Mouse (Mus musculus) MEL (cell line): ENCODE results near the gene Smbd1. TPM values are rescaled to one million over a fixed set of nuclear protein-coding genes. Genes with fewer than 3 reads are reported as not detected.

Experiments used
- DNase-seq: peaks from one replicate; pipeline ENCODE4 v3.0.0; 2011; ENCODE audit warnings: low read depth, low spot score
- H3K27ac ChIP-seq: 2 replicates; pipeline ENCODE4 v1.5.1; 2012; ENCODE audit warnings: low read depth, mild to moderate bottlenecking, control low read depth, low read length, moderate library complexity; ENCODE audit not compliant: control insufficient read depth
- H3K27me3 ChIP-seq, 2 experiments: fragments of 150-350 bp in 1 of 2; sonication (generic) in 1 of 2; 2 replicates each; pipeline ENCODE4 v1.6.1; 2012; ENCODE audit warnings: low read length in 2 of 2, mild to moderate bottlenecking in 2 of 2, improper control_type of control experiment in 1 of 2, moderate library complexity in 1 of 2; ENCODE audit not compliant: insufficient read depth in 2 of 2, control insufficient read depth in 1 of 2
- H3K36me3 ChIP-seq, 2 experiments: 2 replicates each; pipeline ENCODE4 v1.6.1; 2012 to 2014; ENCODE audit warnings: low read length in 2 of 2, improper control_type of control experiment in 1 of 2, inconsistent platforms in 1 of 2, mild to moderate bottlenecking in 1 of 2; ENCODE audit not compliant: insufficient read depth in 2 of 2, control insufficient read depth in 1 of 2
- H3K4me1 ChIP-seq, 2 experiments: fragments of 150-350 bp in 1 of 2; sonication (generic) in 1 of 2; 2 replicates each; pipeline ENCODE4 v1.6.1; 2012; ENCODE audit warnings: low read length in 2 of 2, improper control_type of control experiment in 1 of 2, mild to moderate bottlenecking in 1 of 2; ENCODE audit not compliant: insufficient read depth in 2 of 2, control insufficient read depth in 1 of 2
- H3K4me3 ChIP-seq, 2 experiments: fragments of 150-350 bp in 1 of 2; sonication (generic) in 1 of 2; 2 replicates each; pipeline ENCODE4 v1.5.1; 2012; ENCODE audit warnings: low read depth in 2 of 2, low read length in 2 of 2, mild to moderate bottlenecking in 2 of 2, moderate library complexity in 2 of 2, control low read depth in 1 of 2, improper control_type of control experiment in 1 of 2; ENCODE audit not compliant: control insufficient read depth in 1 of 2, insufficient read depth in 1 of 2
- H3K79me2 ChIP-seq: 2 replicates; pipeline ENCODE4 v1.6.1; 2012; ENCODE audit warnings: mild to moderate bottlenecking, low read length, moderate library complexity; ENCODE audit not compliant: control insufficient read depth, poor library complexity, insufficient read depth
- H3K9ac ChIP-seq: 2 replicates; pipeline ENCODE4 v1.6.1; 2012; ENCODE audit warnings: low read depth, mild to moderate bottlenecking, control low read depth, low read length, moderate library complexity; ENCODE audit not compliant: control insufficient read depth, poor library complexity, severe bottlenecking
- H3K9me3 ChIP-seq: fragments of 150-350 bp; sonication (generic); replicated peaks from 2 replicates; pipeline ENCODE4 v1.6.1; 2012; ENCODE audit warnings: mild to moderate bottlenecking, low read length, improper control_type of control experiment, moderate library complexity; ENCODE audit not compliant: insufficient read depth
- BHLHE40 ChIP-seq: IDR thresholded peaks from 2 replicates; pipeline ENCODE4 v1.6.1; 2012; ENCODE audit warnings: low read depth, mild to moderate bottlenecking, inconsistent platforms, low read length, improper control_type of control experiment, borderline replicate concordance
- CTCF ChIP-seq, 3 experiments: IDR thresholded peaks in 2 of 3; conservative IDR thresholded peaks in 1 of 3; 2 replicates each; pipeline ENCODE4 v1.5.1; 2011 to 2012; ENCODE audit warnings: low read length in 3 of 3, low read depth in 2 of 3, mild to moderate bottlenecking in 2 of 3, improper control_type of control experiment in 1 of 3, inconsistent platforms in 1 of 3, mixed read lengths in 1 of 3, moderate library complexity in 1 of 3; ENCODE audit not compliant: control insufficient read depth in 1 of 3, insufficient read depth in 1 of 3, poor library complexity in 1 of 3, severe bottlenecking in 1 of 3
- ELF1 ChIP-seq: IDR thresholded peaks from 2 replicates; pipeline ENCODE4 v1.6.1; 2014; ENCODE audit warnings: low read depth, mild to moderate bottlenecking, inconsistent platforms, low read length, improper control_type of control experiment, moderate library complexity
- EP300 ChIP-seq, 2 experiments: IDR thresholded peaks; 2 replicates each; pipeline ENCODE4 v1.6.1; 2011; ENCODE audit warnings: improper control_type of control experiment in 2 of 2, low read length in 2 of 2, low read depth in 1 of 2, mild to moderate bottlenecking in 1 of 2
- ETS1 ChIP-seq: IDR thresholded peaks from 2 replicates; pipeline ENCODE4 v1.6.1; 2012; ENCODE audit warnings: low read depth, mild to moderate bottlenecking, inconsistent platforms, low read length, improper control_type of control experiment, moderate library complexity
- GATA1 ChIP-seq: IDR thresholded peaks from 2 replicates; pipeline ENCODE4 v1.6.1; 2011; ENCODE audit warnings: low read depth, low read length, improper control_type of control experiment
- HCFC1 ChIP-seq: IDR thresholded peaks from 2 replicates; pipeline ENCODE4 v1.6.1; 2012; ENCODE audit warnings: low read depth, mild to moderate bottlenecking, inconsistent platforms, low read length, improper control_type of control experiment, moderate library complexity
- JUND ChIP-seq: IDR thresholded peaks from 2 replicates; pipeline ENCODE4 v1.6.1; 2011; ENCODE audit warnings: low read depth, mild to moderate bottlenecking, improper control_type of control experiment, low read length
- MAX ChIP-seq: IDR thresholded peaks from 2 replicates; pipeline ENCODE4 v1.6.1; 2011; ENCODE audit warnings: low read length, improper control_type of control experiment
- MAZ ChIP-seq: IDR thresholded peaks from 2 replicates; pipeline ENCODE4 v1.6.1; 2012; ENCODE audit warnings: low read depth, mild to moderate bottlenecking, inconsistent platforms, low read length, improper control_type of control experiment
- MEF2A ChIP-seq: IDR thresholded peaks from 2 replicates; pipeline ENCODE4 v1.6.1; 2014; ENCODE audit warnings: low read depth, mild to moderate bottlenecking, inconsistent platforms, low read length, improper control_type of control experiment; ENCODE audit not compliant: poor library complexity, insufficient replicate concordance, severe bottlenecking; ENCODE audit errors: extremely low read depth
- MXI1 ChIP-seq: IDR thresholded peaks from 2 replicates; pipeline ENCODE4 v1.6.1; 2011; ENCODE audit warnings: mild to moderate bottlenecking, low read depth, low read length, improper control_type of control experiment
- MYC ChIP-seq: IDR thresholded peaks from 2 replicates; pipeline ENCODE4 v1.6.1; 2011; ENCODE audit warnings: low read depth, mild to moderate bottlenecking, low read length, improper control_type of control experiment, moderate library complexity
- POLR2AphosphoS5 ChIP-seq: IDR thresholded peaks from 2 replicates; pipeline ENCODE4 v1.6.1; 2012; ENCODE audit warnings: low read depth, borderline replicate concordance, mild to moderate bottlenecking, inconsistent platforms, low read length, moderate library complexity, mixed read lengths
- RAD21 ChIP-seq: IDR thresholded peaks from 2 replicates; pipeline ENCODE4 v1.6.1; 2011; ENCODE audit warnings: mild to moderate bottlenecking, low read depth, low read length, improper control_type of control experiment
- RCOR1 ChIP-seq: IDR thresholded peaks from 2 replicates; pipeline ENCODE4 v1.6.1; 2012; ENCODE audit warnings: low read depth, mild to moderate bottlenecking, inconsistent platforms, low read length, improper control_type of control experiment
- SIN3A ChIP-seq: IDR thresholded peaks from 2 replicates; pipeline ENCODE4 v1.6.1; 2012; ENCODE audit warnings: low read length, improper control_type of control experiment, inconsistent platforms
- SMC3 ChIP-seq: IDR thresholded peaks from 2 replicates; pipeline ENCODE4 v1.6.1; 2011; ENCODE audit warnings: low read depth, low read length, improper control_type of control experiment
- TBP ChIP-seq: IDR thresholded peaks from 2 replicates; pipeline ENCODE4 v1.8.0; 2011; ENCODE audit warnings: low read depth, low read length, improper control_type of control experiment
- TCF12 ChIP-seq: IDR thresholded peaks from 2 replicates; pipeline ENCODE4 v1.6.1; 2014; ENCODE audit warnings: low read depth, mild to moderate bottlenecking, inconsistent platforms, low read length, improper control_type of control experiment, moderate library complexity
- USF1 ChIP-seq: IDR thresholded peaks from 2 replicates; pipeline ENCODE4 v1.6.1; 2014; ENCODE audit warnings: low read depth, mild to moderate bottlenecking, inconsistent platforms, low read length, improper control_type of control experiment, moderate library complexity
- ZC3H11A ChIP-seq: IDR thresholded peaks from 2 replicates; pipeline ENCODE4 v1.6.1; 2012; ENCODE audit warnings: low read depth, mild to moderate bottlenecking, inconsistent platforms, low read length, improper control_type of control experiment
- ZKSCAN1 ChIP-seq: IDR thresholded peaks from 2 replicates; pipeline ENCODE4 v1.6.1; 2012; ENCODE audit warnings: low read depth, mild to moderate bottlenecking, inconsistent platforms, low read length, improper control_type of control experiment, moderate library complexity
- ZNF384 ChIP-seq: IDR thresholded peaks from 2 replicates; pipeline ENCODE4 v1.6.1; 2012; ENCODE audit warnings: low read depth, mild to moderate bottlenecking, inconsistent platforms, low read length, improper control_type of control experiment
- polyA plus RNA-seq, 2 experiments: library from polyadenylated mRNA; stranded (reverse) in 1 of 2; unstranded in 1 of 2; fragments of >175 nt in 1 of 2; fragments of >200 nt in 1 of 2; gene quantifications; 2 replicates each; pipeline versions ENCODE4 v1.2.1 to v1.2.4; 2012; ENCODE audit warnings: low replicate concordance in 2 of 2, low read depth in 1 of 2; ENCODE audit not compliant: insufficient read length in 2 of 2, insufficient read depth in 1 of 2, missing spikeins in 1 of 2
- total RNA-seq: library from RNA; depleted of rRNA; stranded (reverse); fragments of 300-350 nt; gene quantifications from 2 replicates; pipeline ENCODE4 v1.2.3, GENCODE M21; 2012

The Smbd1 gene
- total and polyA plus RNA-seq, 3 experiments = not detected

DNA sequence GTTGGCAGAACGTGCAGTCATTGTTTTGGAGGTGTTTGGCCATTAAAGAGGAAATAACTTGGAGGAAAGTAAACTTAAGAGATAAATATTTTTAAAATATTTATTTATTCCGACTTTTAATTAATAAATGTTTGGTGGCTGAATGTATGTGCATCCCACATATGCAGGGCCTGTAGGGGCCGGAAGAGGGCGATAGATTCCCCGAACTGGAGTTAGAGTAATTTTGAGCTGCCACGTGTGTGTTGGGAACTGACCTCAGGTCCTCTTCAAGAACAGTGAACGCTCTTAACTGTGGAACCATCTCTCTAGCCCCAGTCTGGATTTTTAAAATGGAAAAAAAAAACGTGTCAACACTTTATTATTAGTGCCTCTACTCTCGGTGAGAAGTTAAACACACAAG lies 3.1 kb upstream of the Smbd1 start:
- Histone ChIP-seq H3K79me2 (no peaks in the 10 kb centered on the region), H3K4me3 (peak overlapping the region; percentile 72 to 87), H3K36me3 (peaks cover 0 to 3% of the 10 kb centered on the region in 2 experiments; a peak in 1 of 4 replicates), H3K9ac (peak overlapping the region; percentile 80), H3K4me1 (peaks cover 0 to 7% of the 10 kb centered on the region in 2 experiments; a peak in 2 of 4 replicates), H3K27ac (no peak overlapping the region), H3K27me3 (no peaks in the 10 kb centered on the region), H3K9me3 (no peaks in the 10 kb centered on the region)
- peak; percentile 81 for DNase-seq
- peak; percentile 36 to 81 (median 65) for TF ChIP-seq CTCF (IDR thresholded peaks at IDR 0.05 in 2 of 3, conservative IDR thresholded peaks at IDR 0.05 in 1 of 3; ENCODE audit: control insufficient read depth in 1 of 3, insufficient read depth in 1 of 3, low read depth in 2 of 3, low read length in 3 of 3, poor library complexity in 1 of 3, severe bottlenecking in 1 of 3)
- TF ChIP-seq TBP = no peak
- TF ChIP-seq RAD21 = peak; percentile 57
- TF ChIP-seq ETS1 = no peak
- TF ChIP-seq SIN3A = peak; percentile 74
- TF ChIP-seq MAZ = no peak
- no peak for TF ChIP-seq GATA1
- TF ChIP-seq MEF2A = no peak
- no peak for TF ChIP-seq POLR2AphosphoS5
- no peak for TF ChIP-seq RCOR1
- TF ChIP-seq MAX = peak; percentile 81
- peak; percentile 57 for TF ChIP-seq SMC3
- TF ChIP-seq MXI1 = peak; percentile 94
- no peak; the same call in 1 of the 2 replicates for TF ChIP-seq ZC3H11A
- no peak for TF ChIP-seq ZKSCAN1
- 0 out of 2 replicates have a peak, but pooled peaks have one; percentile 7 for TF ChIP-seq HCFC1
- peak; percentile 95 for TF ChIP-seq MYC
- TF ChIP-seq USF1 = no peak

DNA sequence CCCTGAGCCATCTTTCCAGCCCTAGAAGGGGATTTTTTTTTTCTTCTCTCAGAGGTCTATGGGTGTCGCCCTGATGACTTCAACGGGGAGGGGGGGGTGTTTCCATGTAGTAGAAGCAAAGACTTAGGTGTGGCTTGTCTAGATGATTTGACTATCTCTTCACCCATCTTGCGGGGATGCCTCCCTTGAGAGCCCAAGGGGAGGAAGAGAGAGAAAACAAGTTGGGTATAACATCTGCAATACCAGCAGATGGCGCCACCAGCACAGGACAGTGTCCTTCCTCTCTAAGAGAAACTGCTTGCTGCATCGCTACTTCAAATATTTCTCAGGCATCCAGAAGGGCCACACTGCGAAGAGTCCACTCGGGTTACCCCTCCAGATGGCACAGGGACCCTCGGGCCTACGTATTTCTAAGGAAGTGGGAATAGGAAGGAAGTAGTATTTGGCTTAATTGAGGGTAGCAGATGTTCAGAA lies 2.6 kb upstream of the Smbd1 start:
- H3K27me3 ChIP-seq = no peaks in the 10 kb centered on the region
- TF ChIP-seq BHLHE40 = peak; percentile 24; the same call in 1 of the 2 replicates
- no peak for TF ChIP-seq RCOR1
- peak; percentile 82 to 99 (median 84) for TF ChIP-seq CTCF (IDR thresholded peaks at IDR 0.05 in 2 of 3, conservative IDR thresholded peaks at IDR 0.05 in 1 of 3; ENCODE audit: control insufficient read depth in 1 of 3, insufficient read depth in 1 of 3, low read depth in 2 of 3, low read length in 3 of 3, poor library complexity in 1 of 3, severe bottlenecking in 1 of 3)
- TF ChIP-seq MEF2A = no peak
- TF ChIP-seq SMC3 = peak; percentile 93
- peak; percentile 66; the same call in 1 of the 2 replicates for TF ChIP-seq MAX
- TF ChIP-seq ETS1 = 0 out of 2 replicates have a peak, but pooled peaks have one; percentile 33
- TF ChIP-seq EP300 (IDR thresholded peaks at IDR 0.05; ENCODE audit: low read depth in 1 of 2, low read length in 2 of 2) = peak in 1 of 2 experiments; percentile 30; a peak in 1 of 4 replicates
- TF ChIP-seq TBP = no peak
- TF ChIP-seq SIN3A = peak; percentile 80
- peak; percentile 69 for TF ChIP-seq ZNF384
- TF ChIP-seq TCF12 = 0 out of 2 replicates have a peak, but pooled peaks have one; percentile 10
- no peak for TF ChIP-seq JUND
- 0 out of 2 replicates have a peak, but pooled peaks have one; percentile 23 for TF ChIP-seq ELF1
- TF ChIP-seq ZC3H11A = peak; percentile 88
- TF ChIP-seq GATA1 = peak; percentile 75
- TF ChIP-seq HCFC1 = 0 out of 2 replicates have a peak, but pooled peaks have one; percentile 4
- H3K79me2 ChIP-seq = no peaks in the 10 kb centered on the region
- H3K9me3 ChIP-seq = no peaks in the 10 kb centered on the region
- no peak overlapping the region for H3K27ac ChIP-seq
- H3K4me1 ChIP-seq = peaks cover 0 to 8% of the 10 kb centered on the region in 2 experiments; a peak in 2 of 4 replicates
- H3K36me3 ChIP-seq = peaks cover 0 to 3% of the 10 kb centered on the region in 2 experiments; a peak in 1 of 4 replicates
- H3K9ac ChIP-seq = peak overlapping the region; percentile 80
- peak; percentile 96 for DNase-seq
- H3K4me3 ChIP-seq = peak overlapping the region; percentile 72 to 87
